13 mouse cellular contexts compared by ENCODE assay signal in genomic region chr13:43936504-43936903, GRCm38 (mm10).
DNase-seq lines count a peak whose midpoint lies in the region; ATAC-seq and TF ChIP-seq lines count a peak whose summit lies in the region.
"Had no signal": no experiment of that assay in that cellular context is flagged by ENCODE, and none has a peak within 500 bp of the region (broad histone marks: within the 10 kb centered on the region; RNA-seq: fewer than 3 reads in every experiment).

No protein-coding gene starts in this region.

- intact Hi-C loops in gastrocnemius, postnatal 14 days (cut with DNase I; ENCODE audit: low total_unique reads) = no loop called here

- peaks cover 70% of the 10 kb centered on the region for H3K4me1 ChIP-seq in forebrain, embryonic 10.5 days
- H3K4me1 ChIP-seq in forebrain, embryonic 15.5 days = peaks cover 23% of the 10 kb centered on the region
- H3K4me1 ChIP-seq in hindbrain, embryonic 12.5 days = peaks cover 25% of the 10 kb centered on the region
- peaks cover 22% of the 10 kb centered on the region for H3K4me1 ChIP-seq in midbrain, embryonic 15.5 days
- H3K4me1 ChIP-seq: liver, embryonic 12.5 days; lung, embryonic 15.5 days had no signal

- WGBS in forebrain, embryonic 10.5 days = 25% methylated on average over 4 of the region's 4 CpGs
- 5% methylated on average over 4 of the region's 4 CpGs for WGBS in forebrain, embryonic 15.5 days
- 21% methylated on average over 4 of the region's 4 CpGs for WGBS in hindbrain, embryonic 12.5 days
- 9% methylated on average over 4 of the region's 4 CpGs for whole genome bisulfite sequencing in midbrain, embryonic 15.5 days

- no peak for TF ChIP-seq CTCF in brain, embryonic 14.5 days (IDR thresholded peaks at IDR 0.05; ENCODE audit: borderline replicate concordance, extremely low read depth, insufficient read depth, insufficient read length)

- H3K36me3 ChIP-seq in forebrain, embryonic 10.5 days (replicated peaks) = no peaks in the 10 kb centered on the region
- H3K36me3 ChIP-seq in forebrain, embryonic 15.5 days = no peaks in the 10 kb centered on the region
- H3K36me3 ChIP-seq in hindbrain, embryonic 12.5 days = no peaks in the 10 kb centered on the region
- no peaks in the 10 kb centered on the region for H3K36me3 ChIP-seq in midbrain, embryonic 15.5 days (replicated peaks)
- H3K36me3 ChIP-seq: liver, embryonic 12.5 days; lung, embryonic 15.5 days had no signal

- peak; percentile 59 for DNase-seq in forebrain, embryonic 10.5 days (ENCODE audit: extremely low spot score, low spot score)
- DNase-seq in brain, embryonic 14.5 days (ENCODE audit: low read depth) = peak; percentile 77
- no peak for DNase-seq in frontal cortex, adult 2 months (ENCODE audit: extremely low spot score in 1 of 2, low spot score in 1 of 2)
- no peak for DNase-seq in gastrocnemius, postnatal 14 days
- DNase-seq in right cerebral cortex, postnatal 4 days = no peak
- DNase-seq: adrenal gland, adult 8-10 months; cerebellum, adult 2 months; heart, postnatal 10 days had no signal

- H3K9me3 ChIP-seq in forebrain, embryonic 10.5 days = peaks cover 9% of the 10 kb centered on the region; the same call in 1 of the 2 replicates
- no peaks in the 10 kb centered on the region for H3K9me3 ChIP-seq in forebrain, embryonic 15.5 days
- no peaks in the 10 kb centered on the region; the same call in 1 of the 2 replicates for H3K9me3 ChIP-seq in hindbrain, embryonic 12.5 days (replicated peaks)
- no peaks in the 10 kb centered on the region for H3K9me3 ChIP-seq in midbrain, embryonic 15.5 days
- H3K9me3 ChIP-seq: liver, embryonic 12.5 days; lung, embryonic 15.5 days had no signal

- peak overlapping the region; percentile 74 for H3K27ac ChIP-seq in forebrain, embryonic 10.5 days
- H3K27ac ChIP-seq in forebrain, embryonic 15.5 days (replicated peaks) = no peak overlapping the region
- 0 out of 2 replicates have a peak overlapping the region, but pooled peaks have one; percentile 13 for H3K27ac ChIP-seq in hindbrain, embryonic 12.5 days
- no peak overlapping the region; the same call in 1 of the 2 replicates for H3K27ac ChIP-seq in midbrain, embryonic 15.5 days
- H3K27ac ChIP-seq: liver, embryonic 12.5 days; lung, embryonic 15.5 days had no signal

- TF ChIP-seq POLR2A in brain, embryonic 14.5 days (IDR thresholded peaks at IDR 0.05; ENCODE audit: borderline replicate concordance, extremely low read depth, insufficient read depth, insufficient read length, poor library complexity, severe bottlenecking) = no peak

- peaks cover 14% of the 10 kb centered on the region for H3K27me3 ChIP-seq in forebrain, embryonic 10.5 days (ENCODE audit: poor library complexity, severe bottlenecking)
- no peaks in the 10 kb centered on the region for H3K27me3 ChIP-seq in forebrain, embryonic 15.5 days
- no peaks in the 10 kb centered on the region for H3K27me3 ChIP-seq in hindbrain, embryonic 12.5 days
- no peaks in the 10 kb centered on the region for H3K27me3 ChIP-seq in midbrain, embryonic 15.5 days (replicated peaks)
- H3K27me3 ChIP-seq: lung, embryonic 15.5 days had no signal

- no peak overlapping the region for H3K4me2 ChIP-seq in forebrain, embryonic 15.5 days (replicated peaks)
- no peak overlapping the region for H3K4me2 ChIP-seq in hindbrain, embryonic 12.5 days (replicated peaks)
- H3K4me2 ChIP-seq in midbrain, embryonic 15.5 days = no peak overlapping the region
- H3K4me2 ChIP-seq: liver, embryonic 12.5 days; lung, embryonic 15.5 days had no signal

- no peak overlapping the region for H3K4me3 ChIP-seq in forebrain, embryonic 10.5 days
- no peak overlapping the region for H3K4me3 ChIP-seq in forebrain, embryonic 15.5 days
- H3K4me3 ChIP-seq in hindbrain, embryonic 12.5 days = no peak overlapping the region
- H3K4me3 ChIP-seq in midbrain, embryonic 15.5 days = no peak overlapping the region
- H3K4me3 ChIP-seq: liver, embryonic 12.5 days; lung, embryonic 15.5 days had no signal

- ATAC-seq in forebrain, embryonic 15.5 days (replicated peaks) = no peak
- peak; percentile 80; the same call in 1 of the 2 replicates for ATAC-seq in hindbrain, embryonic 12.5 days (ENCODE audit: low FRiP score)
- 0 out of 2 replicates have a peak, but pooled peaks have one; percentile 52 for ATAC-seq in midbrain, embryonic 15.5 days (replicated peaks)
- ATAC-seq: liver, embryonic 12.5 days had no signal

- H3K9ac ChIP-seq in forebrain, embryonic 15.5 days (replicated peaks) = no peak overlapping the region
- no peak overlapping the region for H3K9ac ChIP-seq in hindbrain, embryonic 12.5 days
- no peak overlapping the region for H3K9ac ChIP-seq in midbrain, embryonic 15.5 days
- H3K9ac ChIP-seq: liver, embryonic 12.5 days; lung, embryonic 15.5 days had no signal

Comparison
In these comparisons a context has a peak if more than half of its experiments do, and no peak if none do; other contexts are left out.
1. H3K27ac ChIP-seq: peak in forebrain, embryonic 10.5 days (single experiment) and hindbrain, embryonic 12.5 days (single experiment); none in forebrain, embryonic 15.5 days (single experiment) and midbrain, embryonic 15.5 days (single experiment).
2. DNase-seq: peak in forebrain, embryonic 10.5 days (single experiment) and brain, embryonic 14.5 days (single experiment); none in frontal cortex, adult 2 months (0 of 2), gastrocnemius, postnatal 14 days (single experiment) and right cerebral cortex, postnatal 4 days (single experiment).